Mouse (Mus musculus): ENCODE data around the gene Zc4h2. TPM values are rescaled to one million over a fixed set of nuclear protein-coding genes. Genes with fewer than 3 reads are reported as not detected.

Gene Zc4h2
- 1.6 TPM for total RNA-seq (2023)

DNA sequence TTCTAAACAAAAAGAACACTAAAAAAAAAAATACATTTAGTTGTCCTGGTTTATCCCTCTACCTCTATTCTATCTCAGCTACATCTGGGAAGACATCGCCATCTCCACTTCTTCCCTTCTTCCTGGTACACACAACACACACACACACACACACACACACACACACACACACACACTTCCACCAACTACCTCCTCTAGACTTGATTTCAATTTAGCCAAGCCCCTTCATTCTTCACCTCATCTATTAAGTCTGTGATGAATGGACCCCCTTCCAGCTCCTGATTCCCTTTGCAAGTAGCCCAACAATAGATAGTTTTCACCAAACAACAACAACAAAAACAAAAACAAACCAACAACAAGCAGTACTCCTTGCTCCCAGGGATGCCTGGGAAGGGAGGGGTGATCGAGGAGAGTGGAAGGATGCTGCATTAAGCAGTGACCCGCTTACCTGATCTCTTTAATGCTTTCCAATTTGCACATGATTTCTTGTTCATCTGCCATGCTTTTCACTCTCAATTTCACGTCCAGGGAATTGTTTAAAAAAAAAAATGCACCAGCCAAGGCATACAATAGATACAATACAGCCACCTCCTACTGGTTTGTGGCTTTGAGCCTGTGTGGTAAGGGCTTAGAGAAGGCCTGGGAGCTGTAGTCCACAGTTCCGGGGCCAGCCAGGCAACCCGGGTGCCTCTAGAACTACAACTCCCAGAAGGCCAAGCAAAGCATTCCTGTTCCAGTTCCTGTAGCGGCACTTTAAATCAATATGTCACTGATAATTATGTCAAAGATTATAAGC, at the start of gene Zc4h2:
TSS of gene Zc4h2 (minus strand) at position 706 of the 796 bp plus-strand sequence.

Other genes with a start within 250 kb of the Zc4h2 start
- gene Amer1, start 213.6 kb downstream of the Zc4h2 start, total RNA-seq (2023) = 5.8 TPM
- gene Asb12, start 100.5 kb downstream of the Zc4h2 start, total RNA-seq (2023) = not detected
- not detected for gene Pfn5, start 100.4 kb downstream of the Zc4h2 start, total RNA-seq (2023)
- 1.7 TPM for gene Zc3h12b, start 53.2 kb upstream of the Zc4h2 start, total RNA-seq (2023)

Data from CD8-positive naive resting alpha-beta T cell, adult 57 days (primary cell).